Mouse (Mus musculus) CH12.LX (cell line): ENCODE measurements around the gene Plau. TPM values are rescaled to one million over a fixed set of nuclear protein-coding genes. Genes with fewer than 3 reads are reported as not detected.
A peak's percentile ranks its signal among the peaks of the same experiment; 100 is the strongest.

ENCODE experiments used
- DNase-seq: peaks from one replicate; pipeline ENCODE4 v3.0.0-alpha.2; 2013; ENCODE audit errors: extremely low read depth
- H3K27ac ChIP-seq: 2 replicates; pipeline ENCODE4 v1.5.1; 2012; ENCODE audit warnings: low read depth, mild to moderate bottlenecking, control low read depth, moderate library complexity; ENCODE audit not compliant: insufficient read depth
- H3K27me3 ChIP-seq: replicated peaks from 2 replicates; pipeline ENCODE3; 2012; ENCODE audit warnings: inconsistent platforms
- H3K36me3 ChIP-seq, 2 experiments: replicated peaks in 1 of 2; 2 replicates each; pipeline versions ENCODE3 to v1.6.1; 2012; ENCODE audit warnings: inconsistent platforms in 1 of 2, low read length in 1 of 2, mild to moderate bottlenecking in 1 of 2, mixed read lengths in 1 of 2, moderate library complexity in 1 of 2; ENCODE audit not compliant: control insufficient read depth in 1 of 2, insufficient read depth in 1 of 2
- H3K4me1 ChIP-seq, 2 experiments: 2 replicates each; pipeline ENCODE4 v1.6.1; 2012; ENCODE audit warnings: inconsistent platforms in 1 of 2, moderate library complexity in 1 of 2; ENCODE audit not compliant: insufficient read depth in 2 of 2, control insufficient read depth in 1 of 2
- H3K4me2 ChIP-seq: 2 replicates; pipeline ENCODE4 v1.6.1; 2012; ENCODE audit warnings: low read depth, mild to moderate bottlenecking, control low read depth; ENCODE audit not compliant: poor library complexity, insufficient read depth, severe bottlenecking
- H3K4me3 ChIP-seq, 3 experiments: fragments of 150-350 bp in 1 of 3; sonication (generic) in 1 of 3; replicated peaks in 1 of 3; 2 replicates each; pipeline versions ENCODE3 to v1.5.1; 2011 to 2012; ENCODE audit warnings: low read depth in 2 of 3, low read length in 2 of 3, mild to moderate bottlenecking in 2 of 3, moderate library complexity in 2 of 3, control low read depth in 1 of 3, improper control_type of control experiment in 1 of 3, inconsistent platforms in 1 of 3, mixed read lengths in 1 of 3; ENCODE audit not compliant: poor library complexity in 1 of 3
- H3K79me2 ChIP-seq: replicated peaks from 2 replicates; pipeline ENCODE4 v1.6.1; 2012; ENCODE audit warnings: mild to moderate bottlenecking, moderate library complexity; ENCODE audit not compliant: control insufficient read depth, poor library complexity, insufficient read depth, severe bottlenecking; ENCODE audit errors: extremely low read depth
- H3K9ac ChIP-seq: 2 replicates; pipeline ENCODE4 v1.6.1; 2012; ENCODE audit warnings: low read depth, mild to moderate bottlenecking, control low read depth, moderate library complexity; ENCODE audit not compliant: insufficient read depth
- H3K9me3 ChIP-seq: replicated peaks from 2 replicates; pipeline ENCODE3; 2012; ENCODE audit warnings: low read length, inconsistent platforms, mixed read lengths
- CHD1 ChIP-seq: IDR thresholded peaks from 2 replicates; pipeline ENCODE4 v1.6.1; 2012; ENCODE audit warnings: low read depth, low read length, improper control_type of control experiment, inconsistent platforms
- CTCF ChIP-seq, 2 experiments: IDR thresholded peaks in 1 of 2; conservative IDR thresholded peaks in 1 of 2; 2 replicates each; pipeline ENCODE4 v1.5.1; 2011 to 2012; ENCODE audit warnings: low read depth in 2 of 2, low read length in 2 of 2, improper control_type of control experiment in 1 of 2, inconsistent platforms in 1 of 2, mild to moderate bottlenecking in 1 of 2, moderate library complexity in 1 of 2
- E2F4 ChIP-seq: IDR thresholded peaks from 2 replicates; pipeline ENCODE4 v1.6.1; 2011; ENCODE audit warnings: low read depth, low read length, improper control_type of control experiment; ENCODE audit not compliant: insufficient replicate concordance
- ELF1 ChIP-seq: IDR thresholded peaks from 2 replicates; pipeline ENCODE4 v1.6.1; 2014; ENCODE audit warnings: low read depth, mild to moderate bottlenecking, inconsistent platforms, low read length, improper control_type of control experiment
- EP300 ChIP-seq: IDR thresholded peaks from 2 replicates; pipeline ENCODE4 v1.6.1; 2011; ENCODE audit warnings: low read length, improper control_type of control experiment
- ETS1 ChIP-seq: conservative IDR thresholded peaks from 2 replicates; pipeline ENCODE4 v1.6.1; 2012; ENCODE audit warnings: low read depth, mild to moderate bottlenecking, inconsistent platforms, low read length, improper control_type of control experiment, moderate library complexity
- GABPA ChIP-seq: IDR thresholded peaks from 2 replicates; pipeline ENCODE4 v1.6.1; 2012; ENCODE audit warnings: low read depth, low read length, improper control_type of control experiment, inconsistent platforms; ENCODE audit not compliant: insufficient replicate concordance
- HCFC1 ChIP-seq: IDR thresholded peaks from 2 replicates; pipeline ENCODE4 v1.6.1; 2012; ENCODE audit warnings: low read depth, mild to moderate bottlenecking, inconsistent platforms, low read length, improper control_type of control experiment
- IRF4 ChIP-seq: IDR thresholded peaks from 2 replicates; pipeline ENCODE4 v1.6.1; 2014; ENCODE audit warnings: low read depth, mild to moderate bottlenecking, inconsistent platforms, low read length, improper control_type of control experiment
- JUN ChIP-seq: IDR thresholded peaks from 2 replicates; pipeline ENCODE4 v1.6.1; 2011; ENCODE audit warnings: low read depth, mild to moderate bottlenecking, low read length, improper control_type of control experiment, moderate library complexity; ENCODE audit not compliant: insufficient read depth
- JUND ChIP-seq: conservative IDR thresholded peaks from 2 replicates; pipeline ENCODE4 v1.6.1; 2011; ENCODE audit warnings: low read depth, low read length, improper control_type of control experiment
- KAT2A ChIP-seq: IDR thresholded peaks from 2 replicates; pipeline ENCODE4 v1.6.1; 2012; ENCODE audit warnings: low read length, improper control_type of control experiment, inconsistent platforms; ENCODE audit not compliant: insufficient replicate concordance
- MAFK ChIP-seq: IDR thresholded peaks from 2 replicates; pipeline ENCODE4 v1.6.1; 2011; ENCODE audit warnings: low read length, improper control_type of control experiment; ENCODE audit not compliant: insufficient replicate concordance
- MAZ ChIP-seq: IDR thresholded peaks from 2 replicates; pipeline ENCODE4 v1.6.1; 2012; ENCODE audit warnings: low read depth, mild to moderate bottlenecking, inconsistent platforms, low read length, improper control_type of control experiment, moderate library complexity
- MEF2A ChIP-seq: IDR thresholded peaks from 2 replicates; pipeline ENCODE4 v1.6.1; 2014; ENCODE audit warnings: low read depth, mild to moderate bottlenecking, inconsistent platforms, low read length, improper control_type of control experiment, borderline replicate concordance
- MYC ChIP-seq: IDR thresholded peaks from 2 replicates; pipeline ENCODE4 v1.6.1; 2011; ENCODE audit warnings: low read depth, mild to moderate bottlenecking, improper control_type of control experiment, low read length
- NELFE ChIP-seq: IDR thresholded peaks from 2 replicates; pipeline ENCODE4 v1.6.1; 2011; ENCODE audit warnings: low read depth, low read length, improper control_type of control experiment
- NRF1 ChIP-seq: IDR thresholded peaks from 2 replicates; pipeline ENCODE4 v1.6.1; 2014; ENCODE audit warnings: low read depth, mild to moderate bottlenecking, inconsistent platforms, low read length, improper control_type of control experiment, moderate library complexity
- PAX5 ChIP-seq: IDR thresholded peaks from 2 replicates; pipeline ENCODE4 v1.6.1; 2012; ENCODE audit warnings: low read length, inconsistent platforms, mixed read lengths
- POLR2A ChIP-seq: IDR thresholded peaks from 2 replicates; pipeline ENCODE4 v1.6.1; 2011; ENCODE audit warnings: low read depth, mild to moderate bottlenecking, improper control_type of control experiment, low read length
- RCOR1 ChIP-seq: conservative IDR thresholded peaks from 2 replicates; pipeline ENCODE4 v1.6.1; 2012; ENCODE audit warnings: low read depth, mild to moderate bottlenecking, inconsistent platforms, low read length, improper control_type of control experiment
- SIN3A ChIP-seq: IDR thresholded peaks from 2 replicates; pipeline ENCODE4 v1.6.1; 2012; ENCODE audit warnings: low read length, improper control_type of control experiment, inconsistent platforms
- SMC3 ChIP-seq: IDR thresholded peaks from 2 replicates; pipeline ENCODE4 v1.6.1; 2011; ENCODE audit warnings: low read depth, low read length, improper control_type of control experiment
- TCF12 ChIP-seq: IDR thresholded peaks from 2 replicates; pipeline ENCODE4 v1.6.1; 2014; ENCODE audit warnings: low read depth, mild to moderate bottlenecking, inconsistent platforms, low read length, improper control_type of control experiment
- UBTF ChIP-seq: IDR thresholded peaks from 2 replicates; pipeline ENCODE4 v1.6.1; 2012; ENCODE audit warnings: low read depth, mild to moderate bottlenecking, inconsistent platforms, low read length, improper control_type of control experiment, moderate library complexity
- USF1 ChIP-seq: IDR thresholded peaks from 2 replicates; pipeline ENCODE4 v1.6.1; 2014; ENCODE audit warnings: low read depth, mild to moderate bottlenecking, inconsistent platforms, low read length, improper control_type of control experiment
- USF2 ChIP-seq: conservative IDR thresholded peaks from 2 replicates; pipeline ENCODE4 v1.6.1; 2011; ENCODE audit warnings: low read depth, low read length, improper control_type of control experiment
- ZC3H11A ChIP-seq: IDR thresholded peaks from 2 replicates; pipeline ENCODE4 v1.6.1; 2012; ENCODE audit warnings: low read depth, mild to moderate bottlenecking, inconsistent platforms, low read length, improper control_type of control experiment
- ZKSCAN1 ChIP-seq: IDR thresholded peaks from 2 replicates; pipeline ENCODE4 v1.6.1; 2012; ENCODE audit warnings: low read depth, inconsistent platforms, low read length, improper control_type of control experiment, borderline replicate concordance
- dilution Hi-C: fragments of 300-500 bp; cut with MboI; formaldehyde crosslinking; loops from 2 replicates; pipeline ENCODE4 v1.14.3; 2020; ENCODE audit warnings: low sequenced_read_pairs; ENCODE audit not compliant: extremely low pct_unique_long_range_greater_than_20kb, extremely low pct_ligation_motif_present
- in situ Hi-C: fragments of 300-500 bp; cut with MboI; formaldehyde crosslinking; loops from 3 replicates; pipeline ENCODE4 v1.14.3; 2019; ENCODE audit warnings: low sequenced_read_pairs, low pct_ligation_motif_present, low pct_unique_long_range_greater_than_20kb, mixed read lengths
- polyA plus RNA-seq: library from polyadenylated mRNA; unstranded; fragments of >175 nt; gene quantifications from 2 replicates; pipeline ENCODE4 v1.2.1, GENCODE M21; 2012; ENCODE audit warnings: low read depth; ENCODE audit not compliant: insufficient read length
- total RNA-seq, 2 experiments: library from RNA; depleted of rRNA; stranded (reverse); fragments of 300-350 nt in 1 of 2; fragments of >200 nt in 1 of 2; gene quantifications; 2 replicates each; pipeline ENCODE4 v1.2.3; 2012 to 2014

The Plau gene
- total and polyA plus RNA-seq, 3 experiments, result 1.8 to 2.8 (median 2.4) TPM

- TF ChIP-seq UBTF (no peak), MAZ (0 out of 2 replicates have a peak, but pooled peaks have one; percentile 22), ELF1 (0 out of 2 replicates have a peak, but pooled peaks have one; percentile 31), MAFK (peak; percentile 45; the same call in 1 of the 2 replicates), USF2 (no peak), SIN3A (no peak), CTCF (conservative IDR thresholded peaks at IDR 0.05 in 1 of 2, IDR thresholded peaks at IDR 0.05 in 1 of 2; ENCODE audit: low read depth in 2 of 2, low read length in 2 of 2) (no peak), MYC (0 out of 2 replicates have a peak, but pooled peaks have one; percentile 48), TCF12 (0 out of 2 replicates have a peak, but pooled peaks have one; percentile 18), KAT2A (no peak), EP300 (peak; percentile 73), E2F4 (no peak), NELFE (0 out of 2 replicates have a peak, but pooled peaks have one; percentile 36), IRF4 (peak; percentile 51; the same call in 1 of the 2 replicates), JUN (peak; percentile 24; the same call in 1 of the 2 replicates), ETS1 (peak; percentile 31; the same call in 1 of the 2 replicates), ZC3H11A (no peak), USF1 (no peak), HCFC1 (no peak), RCOR1 (no peak)
Measured at GRCm38 (mm10) chr14:20829523-20830366, 6.7 kb upstream of the Plau start (continued).

- no peak for DNase-seq
- H3K79me2 ChIP-seq, result no peaks in the 10 kb centered on the region
- no peaks in the 10 kb centered on the region for H3K27me3 ChIP-seq
- no peak overlapping the region for H3K27ac ChIP-seq
- H3K9me3 ChIP-seq, result no peaks in the 10 kb centered on the region
- H3K4me3 ChIP-seq, result no peak overlapping the region
- no peak overlapping the region for H3K4me2 ChIP-seq
- in situ Hi-C loops (no loop called here), dilution Hi-C loops (no loop called here)
- no peak overlapping the region for H3K9ac ChIP-seq
- H3K36me3 ChIP-seq, result no peaks in the 10 kb centered on the region
- peaks cover 21 to 80% of the 10 kb centered on the region in 2 experiments for H3K4me1 ChIP-seq
- TF ChIP-seq NELFE (no peak), NRF1 (no peak), IRF4 (no peak), GABPA (no peak), JUND (no peak), SMC3 (no peak), HCFC1 (no peak), PAX5 (no peak), POLR2A (no peak), CTCF (conservative IDR thresholded peaks at IDR 0.05 in 1 of 2, IDR thresholded peaks at IDR 0.05 in 1 of 2; ENCODE audit: low read depth in 2 of 2, low read length in 2 of 2) (no peak), ETS1 (no peak), ZKSCAN1 (no peak), MEF2A (no peak), EP300 (no peak), CHD1 (no peak)
Measured at GRCm38 (mm10) chr14:20831141-20831910, 5.1 kb upstream of the Plau start.
